Mouse (Mus musculus) liver, postnatal 0 days (tissue): ENCODE measurements at regions not wholly inside any gene's neighbourhood (a gene's known extent, or its start where the extent isn't known, plus 50 kb on each side); places are given as distances from the start of the nearest gene placed in this dataset.

ENCODE experiments used
- CTCF ChIP-seq: sonication (generic); IDR thresholded peaks from 2 replicates; pipeline ENCODE4 v1.5.1; 2016; ENCODE audit warnings: antibody characterized with exemption, low read depth
- EP300 ChIP-seq: IDR thresholded peaks from 2 replicates; pipeline ENCODE4 v1.6.1; 2016; ENCODE audit warnings: antibody characterized with exemption, low read depth, mild to moderate bottlenecking

DNA sequence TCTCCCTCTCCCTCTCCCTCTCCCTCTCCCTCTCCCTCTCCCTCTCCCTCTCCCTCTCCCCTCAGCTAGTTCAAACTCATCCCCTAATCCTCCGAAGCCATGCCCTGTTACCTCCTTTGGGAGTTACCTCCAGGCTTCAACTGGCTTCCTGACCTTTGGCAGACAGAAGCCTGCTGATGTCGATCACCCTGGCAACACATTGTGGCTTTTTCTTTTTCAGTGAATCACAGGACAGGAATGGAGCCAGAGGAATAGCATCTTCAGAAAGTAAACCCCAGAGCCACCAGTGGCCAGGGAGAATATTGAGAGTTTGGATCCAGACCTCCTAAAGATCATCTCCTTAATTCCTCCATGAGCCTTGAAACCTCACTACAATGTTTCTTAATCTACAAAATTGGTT lies 59.5 kb upstream of the Btg1 start:
- TF ChIP-seq EP300 (no peak), CTCF (no peak)
